In genomic region chr19:55941253-55942125, GRCm38 (mm10) we compare ENCODE assay signal across 9 mouse cellular contexts.
DNase-seq lines count a peak whose midpoint lies in the region; ATAC-seq and TF ChIP-seq lines count a peak whose summit lies in the region.
"Had no signal": no experiment of that assay in that cellular context is flagged by ENCODE, and none has a peak within 500 bp of the region (broad histone marks: within the 10 kb centered on the region; RNA-seq: fewer than 3 reads in every experiment).

No protein-coding gene starts in this region.

- no peak overlapping the region for H3K4me3 ChIP-seq in intestine, embryonic 14.5 days (ENCODE audit: low read depth, low read length)
- no peak overlapping the region for H3K4me3 ChIP-seq in intestine, postnatal 0 days (ENCODE audit: low read depth, low read length)
- H3K4me3 ChIP-seq in forebrain, embryonic 15.5 days: peak overlapping the region; percentile 7; the same call in 1 of the 2 replicates
- peak overlapping the region; percentile 71 for H3K4me3 ChIP-seq in liver, embryonic 16.5 days (ENCODE audit: low read depth, low read length)

- H3K36me3 ChIP-seq in intestine, embryonic 14.5 days (ENCODE audit: control insufficient read depth, insufficient read depth, low read length): no peaks in the 10 kb centered on the region
- no peaks in the 10 kb centered on the region for H3K36me3 ChIP-seq in intestine, postnatal 0 days (ENCODE audit: control insufficient read depth, insufficient read depth)
- H3K36me3 ChIP-seq in forebrain, embryonic 15.5 days: no peaks in the 10 kb centered on the region
- no peaks in the 10 kb centered on the region; the same call in 1 of the 2 replicates for H3K36me3 ChIP-seq in liver, embryonic 16.5 days (ENCODE audit: control insufficient read depth, insufficient read depth)

- H3K9me3 ChIP-seq in intestine, embryonic 14.5 days (ENCODE audit: control insufficient read depth, low read length): no peaks in the 10 kb centered on the region
- H3K9me3 ChIP-seq in intestine, postnatal 0 days (ENCODE audit: control insufficient read depth): no peaks in the 10 kb centered on the region
- no peaks in the 10 kb centered on the region for H3K9me3 ChIP-seq in forebrain, embryonic 15.5 days
- no peaks in the 10 kb centered on the region for H3K9me3 ChIP-seq in liver, embryonic 16.5 days (replicated peaks; ENCODE audit: control insufficient read depth, low read length)

- no peak for TF ChIP-seq CTCF in intestine, postnatal 0 days (IDR thresholded peaks at IDR 0.05; ENCODE audit: low read depth)

- no peaks in the 10 kb centered on the region for H3K27me3 ChIP-seq in intestine, embryonic 14.5 days (replicated peaks; ENCODE audit: control insufficient read depth, insufficient read depth, low read length)
- no peaks in the 10 kb centered on the region for H3K27me3 ChIP-seq in intestine, postnatal 0 days (replicated peaks; ENCODE audit: control insufficient read depth, insufficient read depth, low read length)
- H3K27me3 ChIP-seq in forebrain, embryonic 15.5 days: peaks cover 11% of the 10 kb centered on the region; the same call in 1 of the 2 replicates
- H3K27me3 ChIP-seq in liver, embryonic 16.5 days (ENCODE audit: control insufficient read depth, insufficient read depth, low read depth, low read length): no peaks in the 10 kb centered on the region

- no peak overlapping the region for H3K27ac ChIP-seq in intestine, embryonic 14.5 days (ENCODE audit: low read depth)
- no peak overlapping the region for H3K27ac ChIP-seq in intestine, postnatal 0 days (ENCODE audit: low read depth, low read length)
- H3K27ac ChIP-seq in forebrain, embryonic 15.5 days (replicated peaks): 0 out of 2 replicates have a peak overlapping the region, but pooled peaks have one; percentile 25
- peak overlapping the region; percentile 99 for H3K27ac ChIP-seq in liver, embryonic 16.5 days (ENCODE audit: low read length)

- H3K9ac ChIP-seq in intestine, embryonic 14.5 days (ENCODE audit: low read length): no peak overlapping the region
- no peak overlapping the region for H3K9ac ChIP-seq in intestine, postnatal 0 days (ENCODE audit: low read depth, low read length)
- H3K9ac ChIP-seq in forebrain, embryonic 15.5 days (replicated peaks): no peak overlapping the region
- peak overlapping the region; percentile 83 for H3K9ac ChIP-seq in liver, embryonic 16.5 days (ENCODE audit: low read depth, low read length)

- peak; percentile 38 for DNase-seq in intestine, embryonic 14.5 days (ENCODE audit: low spot score)
- peak; percentile 81 for DNase-seq in c-Kit-positive CD71-positive TER-119-negative erythroid progenitor cells, embryonic 14.5 days (ENCODE audit: low read depth)
- DNase-seq in layer of hippocampus, adult 18-20 months (ENCODE audit: low spot score in 2 of 2): no peak
- DNase-seq in B cell, adult 2 months: no peak
- DNase-seq: kidney, adult 18-20 months had no signal

- no peak overlapping the region for H3K4me2 ChIP-seq in intestine, embryonic 14.5 days (ENCODE audit: low read length)
- H3K4me2 ChIP-seq in intestine, postnatal 0 days (replicated peaks; ENCODE audit: low read depth): no peak overlapping the region
- H3K4me2 ChIP-seq in forebrain, embryonic 15.5 days (replicated peaks): peak overlapping the region; percentile 36
- peak overlapping the region; percentile 76 for H3K4me2 ChIP-seq in liver, embryonic 16.5 days (ENCODE audit: low read depth, low read length)

- 0 out of 2 replicates have a peak, but pooled peaks cover 6% of the 10 kb centered on the region for H3K4me1 ChIP-seq in intestine, embryonic 14.5 days (replicated peaks; ENCODE audit: control insufficient read depth, insufficient read depth, low read length)
- no peaks in the 10 kb centered on the region for H3K4me1 ChIP-seq in intestine, postnatal 0 days (replicated peaks; ENCODE audit: control insufficient read depth, insufficient read depth, low read length)
- peaks cover 16% of the 10 kb centered on the region for H3K4me1 ChIP-seq in forebrain, embryonic 15.5 days
- peaks cover 38% of the 10 kb centered on the region for H3K4me1 ChIP-seq in liver, embryonic 16.5 days (ENCODE audit: control insufficient read depth, low read depth, low read length)

- WGBS in intestine, embryonic 14.5 days: 68% methylated on average over 16 of the region's 16 CpGs
- 83% methylated on average over 16 of the region's 16 CpGs for WGBS in intestine, postnatal 0 days
- WGBS in forebrain, embryonic 15.5 days: 27% methylated on average over 16 of the region's 16 CpGs
- WGBS in liver, embryonic 16.5 days (ENCODE audit: insufficient replicate concordance): 34% methylated on average over 16 of the region's 16 CpGs

- ATAC-seq in intestine, embryonic 14.5 days (replicated peaks; ENCODE audit: low FRiP score, low TSS enrichment, low read depth): no peak
- no peak for ATAC-seq in intestine, postnatal 0 days
- ATAC-seq in forebrain, embryonic 15.5 days (replicated peaks): peak; percentile 80
- peak; percentile 91 for ATAC-seq in liver, embryonic 16.5 days (ENCODE audit: low read depth)
- no peak for ATAC-seq in activated CD4-positive, CD25-positive, alpha-beta regulatory T cell, adult 4 months

Comparison
In these comparisons a context has a peak if more than half of its experiments do, and no peak if none do; other contexts are left out.
1. ATAC-seq: peak in forebrain, embryonic 15.5 days (single experiment) and liver, embryonic 16.5 days (single experiment); none in intestine, embryonic 14.5 days (single experiment), intestine, postnatal 0 days (single experiment) and activated CD4-positive, CD25-positive, alpha-beta regulatory T cell, adult 4 months (single experiment).
2. DNase-seq: peak in intestine, embryonic 14.5 days (single experiment) and c-Kit-positive CD71-positive TER-119-negative erythroid progenitor cells, embryonic 14.5 days (single experiment); none in layer of hippocampus, adult 18-20 months (0 of 2) and B cell, adult 2 months (0 of 2).
3. H3K27ac ChIP-seq: peak in forebrain, embryonic 15.5 days (single experiment) and liver, embryonic 16.5 days (single experiment); none in intestine, embryonic 14.5 days (single experiment) and intestine, postnatal 0 days (single experiment).
4. H3K4me2 ChIP-seq: peak in forebrain, embryonic 15.5 days (single experiment) and liver, embryonic 16.5 days (single experiment); none in intestine, embryonic 14.5 days (single experiment) and intestine, postnatal 0 days (single experiment).
5. H3K4me3 ChIP-seq: peak in forebrain, embryonic 15.5 days (single experiment) and liver, embryonic 16.5 days (single experiment); none in intestine, embryonic 14.5 days (single experiment) and intestine, postnatal 0 days (single experiment).